Mouse (Mus musculus) cerebellum, postnatal 4 days (tissue): ENCODE measurements at regions not wholly inside any gene's neighbourhood (a gene's known extent, or its start where the extent isn't known, plus 50 kb on each side); places are given as distances from the start of the nearest gene placed in this dataset.

Source experiments
- DNase-seq, 2 experiments: peaks; one replicate each; pipeline ENCODE4 v3.0.0; 2022; ENCODE audit warnings: low spot score in 2 of 2, mixed read lengths in 1 of 2

DNA sequence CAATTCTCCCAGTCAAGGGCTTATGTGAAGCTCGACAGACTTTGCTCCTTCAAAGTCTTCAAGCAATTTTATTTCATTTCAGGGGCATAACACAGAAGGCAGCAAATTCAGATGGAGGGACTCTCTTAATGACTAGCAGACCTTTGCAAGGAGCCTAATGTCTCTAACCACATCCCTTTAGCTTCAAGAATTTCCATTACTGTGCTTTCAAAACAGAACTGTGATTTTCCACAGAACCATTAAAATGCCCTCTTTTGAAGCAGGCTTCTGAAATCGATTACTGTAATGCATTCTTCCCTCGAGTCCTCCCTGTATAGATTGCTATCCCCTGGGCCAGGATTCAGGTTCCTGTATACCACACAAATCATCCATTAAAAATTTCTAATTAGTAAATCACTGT is 80.9 kb upstream of the Tac1 start:
- DNase-seq, result no peak

DNA sequence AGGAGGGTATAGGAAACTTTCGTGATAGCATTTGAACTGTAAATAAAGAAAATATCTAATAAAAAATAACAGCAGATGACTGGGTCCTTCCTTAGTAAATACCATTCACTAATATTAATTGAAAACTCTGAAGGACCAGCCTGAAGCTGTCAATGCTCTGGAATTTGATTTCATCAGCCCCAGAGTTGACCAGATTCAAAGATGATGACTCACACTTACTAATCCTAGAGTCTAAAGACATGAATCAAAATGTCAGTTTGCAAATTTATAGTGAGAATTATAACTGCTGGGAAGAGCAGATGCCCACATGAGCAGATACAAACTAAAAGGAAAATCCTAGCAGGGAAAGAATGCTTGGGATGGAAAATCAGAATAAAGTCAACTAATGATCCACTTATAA is 77.8 kb upstream of the Tac1 start:
- no peak for DNase-seq

GRCm38 (mm10) chr6:7494299-7494698 is 60.4 kb upstream of the Tac1 start:
- no peak for DNase-seq

DNA sequence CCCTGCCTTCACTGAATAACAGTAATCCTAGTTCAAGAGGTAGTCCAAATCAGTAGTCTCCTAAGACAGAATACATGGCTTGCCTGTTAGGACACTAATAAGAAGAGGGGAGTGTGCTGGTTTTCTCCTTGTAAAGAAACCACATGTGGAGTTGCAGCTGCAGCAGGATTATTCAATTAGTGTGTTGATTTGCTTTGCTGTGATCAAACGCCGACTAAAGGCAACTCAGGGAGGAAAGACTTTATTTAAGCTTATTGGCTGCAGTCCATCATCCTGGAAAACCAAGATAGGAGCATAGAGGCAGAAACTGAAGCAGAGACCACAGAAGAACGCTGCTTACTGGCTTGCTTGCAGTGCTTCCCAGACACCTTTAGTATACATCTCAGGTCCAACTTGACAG is 57.9 kb upstream of the Tac1 start:
- DNase-seq, result no peak
